Mouse (Mus musculus) C2C12 (cell line): ENCODE measurements around the gene C1s1. TPM values are rescaled to one million over a fixed set of nuclear protein-coding genes. Genes with fewer than 3 reads are reported as not detected.
"Not testable (repeated sequence)": the region's sequence is repeated elsewhere in the genome, so short reads cannot be mapped to it uniquely, and the experiment has no call there.

Source experiments
- H3K27me3 ChIP-seq: one replicate; pipeline ENCODE4 v1.6.1; 2011; ENCODE audit not compliant: control insufficient read depth, insufficient read depth, insufficient read length
- H3K36me3 ChIP-seq: one replicate; pipeline ENCODE4 v1.6.1; 2011; ENCODE audit not compliant: control insufficient read depth, insufficient read depth
- H3K4me3 ChIP-seq: one replicate; pipeline ENCODE4 v1.5.1; 2011; ENCODE audit warnings: mild to moderate bottlenecking, control low read depth; ENCODE audit not compliant: poor library complexity, insufficient read depth, severe bottlenecking
- H3K79me2 ChIP-seq: one replicate; pipeline ENCODE4 v1.6.1; 2011; ENCODE audit not compliant: control insufficient read depth, insufficient read depth
- H3K79me3 ChIP-seq: one replicate; pipeline ENCODE4 v1.6.1; 2011; ENCODE audit warnings: low read depth, control low read depth
- H3ac ChIP-seq: one replicate; pipeline ENCODE3; 2011; ENCODE audit warnings: low read depth; ENCODE audit not compliant: control insufficient read depth, insufficient read length
- CEBPB ChIP-seq: IDR thresholded peaks from one replicate; pipeline ENCODE4 v1.6.1; 2011; ENCODE audit warnings: low read depth, mild to moderate bottlenecking, control low read depth, moderate library complexity
- CTCF ChIP-seq: IDR thresholded peaks from one replicate; pipeline ENCODE4 v1.5.1; 2011; ENCODE audit not compliant: control insufficient read depth, insufficient read depth, insufficient read length
- FOSL1 ChIP-seq: IDR thresholded peaks from one replicate; pipeline ENCODE4 v1.8.0; 2011; ENCODE audit warnings: mild to moderate bottlenecking, low read length; ENCODE audit not compliant: poor library complexity, insufficient read depth, severe bottlenecking
- MAX ChIP-seq: IDR thresholded peaks from one replicate; pipeline ENCODE4 v1.6.1; 2011; ENCODE audit warnings: mild to moderate bottlenecking, control low read depth
- MYOD1 ChIP-seq: IDR thresholded peaks from one replicate; pipeline ENCODE4 v1.6.1; 2011; ENCODE audit warnings: low read depth; ENCODE audit not compliant: control insufficient read depth, insufficient read length
- MYOG ChIP-seq: IDR thresholded peaks from one replicate; pipeline ENCODE4 v1.6.1; 2011; ENCODE audit not compliant: control insufficient read depth, insufficient read length; ENCODE audit errors: extremely low read depth
- USF1 ChIP-seq: IDR thresholded peaks from one replicate; pipeline ENCODE4 v1.6.1; 2011; ENCODE audit warnings: low read depth, mild to moderate bottlenecking, control low read depth, moderate library complexity
- polyA plus RNA-seq: library from polyadenylated mRNA; unstranded; fragments of >200 nt; fragmentation: generic; extraction: Trizol; gene quantifications from one replicate; pipeline ENCODE4 v1.2.1, GENCODE M21; 2012; ENCODE audit warnings: missing spikeins

The C1s1 gene
- polyA plus RNA-seq, 1 experiment: 0.05 TPM

DNA sequence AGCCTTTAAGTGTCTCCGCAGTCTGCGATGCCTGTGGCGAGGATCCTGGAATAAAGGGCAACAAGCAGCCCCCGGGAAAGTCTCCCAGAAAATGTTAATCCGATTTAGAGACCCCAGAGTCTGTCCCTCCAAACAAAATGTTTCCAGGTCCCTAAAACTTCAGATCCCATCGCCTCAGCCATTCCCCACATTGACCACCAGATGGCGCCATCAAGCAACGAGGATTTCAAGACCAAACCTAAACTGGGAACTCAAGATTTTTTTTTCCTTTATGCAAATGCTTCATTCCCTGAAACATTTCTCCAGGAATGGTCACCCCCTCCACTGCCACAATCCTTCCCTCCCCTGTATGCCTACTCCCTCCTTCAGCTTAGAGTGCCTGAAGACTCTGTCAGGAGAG is 27.9 kb upstream of the C1s1 start, which contains the start of gene C1rb:
Gene C1rb (plus strand): TSS at position 269 of the 400 bp plus-strand sequence.
- H3ac ChIP-seq: no peak within 1 kb of the TSS
- no peaks in the 10 kb centered on the region for H3K27me3 ChIP-seq
- no peak within 1 kb of the TSS for H3K4me3 ChIP-seq
- no peaks in the 10 kb centered on the region for H3K79me3 ChIP-seq
- TF ChIP-seq CTCF: peak; percentile 34
- TF ChIP-seq MYOD1: no peak
- no peaks in the 10 kb centered on the region for H3K36me3 ChIP-seq
- no peaks in the 10 kb centered on the region for H3K79me2 ChIP-seq

DNA sequence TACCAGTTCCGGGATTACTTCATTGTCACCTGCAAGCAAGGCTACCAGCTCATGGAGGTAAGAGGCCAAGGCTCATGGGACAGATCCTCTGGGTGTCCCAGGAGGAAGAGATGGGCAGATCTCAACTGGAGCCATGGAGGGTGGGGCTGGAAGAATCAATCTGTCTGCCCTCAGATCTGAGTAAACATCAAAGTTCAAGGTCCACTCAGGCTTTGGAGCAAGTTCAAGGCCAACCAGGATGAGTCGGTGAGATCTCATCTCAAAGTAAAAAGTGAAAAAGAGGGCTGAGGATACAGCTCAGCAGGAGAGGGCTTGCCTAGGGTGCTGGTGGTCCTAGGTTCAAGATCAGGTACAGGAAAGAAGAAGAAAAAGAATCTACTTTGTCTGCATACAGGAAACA is 19.5 kb upstream of the C1s1 start:
- H3K79me2 ChIP-seq, H3K27me3 ChIP-seq: not testable (repeated sequence)

DNA sequence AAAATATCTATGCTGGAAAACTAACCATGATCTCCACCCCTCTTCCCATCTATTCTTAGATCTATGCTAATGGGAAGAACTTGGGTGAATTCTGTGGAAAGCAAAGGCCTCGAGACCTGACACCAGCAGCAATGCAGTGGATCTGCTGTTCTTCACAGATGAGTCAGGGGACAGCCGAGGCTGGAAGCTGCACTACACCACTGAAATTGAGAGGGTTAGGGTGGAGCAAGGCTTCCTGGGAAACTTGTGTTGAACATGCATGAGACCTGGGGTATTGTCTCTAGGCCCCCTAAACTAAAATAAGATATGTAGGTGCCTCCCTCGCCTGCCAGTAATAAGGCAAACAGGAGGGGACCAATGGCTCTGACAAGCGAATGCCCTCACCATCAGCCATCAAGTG is 19.0 kb upstream of the C1s1 start:
- H3K36me3 ChIP-seq, H3ac ChIP-seq, H3K79me3 ChIP-seq, H3K4me3 ChIP-seq, H3K79me2 ChIP-seq, H3K27me3 ChIP-seq: not testable (repeated sequence)

More for the DNA sequence above, 19.5 kb upstream of the C1s1 start:
- H3K4me3 ChIP-seq, H3K36me3 ChIP-seq, H3ac ChIP-seq, H3K79me3 ChIP-seq: not testable (repeated sequence)

DNA sequence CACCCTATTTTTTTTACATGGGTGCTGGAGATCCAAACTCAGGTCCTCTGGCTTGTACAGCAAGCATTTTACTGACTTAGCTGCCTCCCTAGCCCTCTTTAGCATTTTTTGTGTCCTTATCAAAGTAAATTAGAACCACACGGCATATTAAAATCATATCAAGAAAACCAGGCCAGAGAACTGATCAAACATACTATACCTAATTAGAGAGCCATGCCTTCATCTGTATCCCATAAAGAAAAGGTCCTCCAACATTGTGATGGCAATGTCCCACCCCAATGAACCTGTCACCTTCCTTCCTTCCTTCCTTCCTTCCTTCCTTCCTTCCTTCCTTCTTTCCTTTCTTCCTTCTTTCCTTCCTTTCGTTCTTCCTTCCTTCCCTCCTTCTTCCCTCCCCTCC is 13.8 kb upstream of the C1s1 start:
- not testable (repeated sequence) for H3K36me3 ChIP-seq, H3K27me3 ChIP-seq, H3K79me2 ChIP-seq, H3K79me3 ChIP-seq, H3K4me3 ChIP-seq, H3ac ChIP-seq

DNA sequence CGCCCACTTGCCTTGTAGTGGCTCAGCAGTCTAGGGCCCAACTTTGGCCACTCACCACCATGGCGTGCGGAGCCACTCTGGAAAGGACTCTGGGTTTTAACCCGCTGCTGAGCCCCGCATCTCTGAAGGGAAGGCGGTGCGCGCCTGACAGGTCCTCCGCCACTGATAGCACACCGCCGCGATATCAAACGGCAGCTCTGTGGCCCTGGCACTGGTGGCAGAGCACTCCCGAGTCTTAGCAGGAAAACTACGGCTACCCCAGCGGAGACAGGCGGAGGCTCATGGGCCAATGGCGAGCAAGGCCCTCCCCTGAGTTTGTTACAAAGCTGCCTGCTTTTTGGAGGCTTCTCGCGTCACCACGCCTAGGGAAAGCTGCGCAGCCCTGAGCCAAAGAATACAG is 10.6 kb upstream of the C1s1 start:
- TF ChIP-seq CEBPB (no peak), CTCF (no peak), MYOG (no peak), MAX (no peak), USF1 (no peak), FOSL1 (no peak), MYOD1 (no peak)
- Histone ChIP-seq H3K79me3 (no peaks in the 10 kb centered on the region), H3ac (no peak overlapping the region), H3K36me3 (no peaks in the 10 kb centered on the region), H3K27me3 (no peaks in the 10 kb centered on the region), H3K4me3 (no peak overlapping the region), H3K79me2 (no peaks in the 10 kb centered on the region)

DNA sequence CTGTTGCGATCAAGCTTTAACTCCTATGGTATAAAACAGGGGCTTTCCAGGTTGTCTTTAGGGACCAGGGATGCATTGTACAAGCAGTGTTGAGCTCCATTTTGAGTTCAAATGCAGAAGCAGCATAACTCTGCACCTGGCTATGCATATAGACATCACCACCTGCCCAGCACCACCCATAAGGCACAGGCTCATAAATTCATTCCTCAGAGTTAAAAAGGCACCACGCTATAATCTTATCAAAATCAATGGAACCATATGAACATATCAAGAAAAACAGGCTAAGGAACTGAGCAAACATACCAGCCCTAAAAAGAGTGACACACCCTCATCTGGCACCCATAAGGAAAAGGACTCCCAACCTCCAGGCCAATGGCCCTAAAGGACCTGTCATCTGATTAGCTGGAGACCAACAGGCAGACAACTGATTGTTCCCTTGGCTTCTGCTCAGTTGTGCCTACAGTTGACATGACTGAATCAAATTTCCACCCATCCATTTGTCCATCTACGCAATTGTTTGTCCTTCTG is 6.9 kb upstream of the C1s1 start:
- Histone ChIP-seq H3K79me2 (no peaks in the 10 kb centered on the region), H3K36me3 (no peaks in the 10 kb centered on the region), H3K4me3 (no peak overlapping the region), H3K27me3 (no peaks in the 10 kb centered on the region), H3ac (no peak overlapping the region), H3K79me3 (no peaks in the 10 kb centered on the region)
- TF ChIP-seq CEBPB (no peak), CTCF (no peak), MYOG (no peak), FOSL1 (no peak), USF1 (no peak), MYOD1 (no peak), MAX (no peak)

DNA sequence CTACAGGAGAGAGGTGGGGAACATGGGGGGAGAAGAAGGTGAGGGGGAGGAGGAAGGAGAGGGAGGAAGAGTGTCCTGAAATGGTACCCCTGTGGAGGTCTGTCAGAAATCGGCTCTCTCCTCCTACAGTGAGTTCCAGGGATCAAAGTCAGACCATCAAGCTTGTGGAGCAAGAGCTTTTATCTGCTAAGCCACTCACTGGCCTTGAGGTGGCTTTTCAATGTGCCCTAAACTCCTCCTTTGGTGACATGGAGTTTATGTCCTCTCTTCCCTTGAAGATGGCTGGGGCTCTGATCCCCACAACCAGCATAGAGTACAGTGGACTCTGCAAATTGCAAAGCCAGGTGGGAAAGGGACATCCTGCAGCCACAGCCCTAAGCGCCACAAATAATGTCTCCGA is 5.8 kb upstream of the C1s1 start:
- H3K79me2 ChIP-seq, H3K36me3 ChIP-seq, H3K27me3 ChIP-seq, H3K4me3 ChIP-seq, H3ac ChIP-seq, H3K79me3 ChIP-seq: not testable (repeated sequence)
